Mouse (Mus musculus): Measurements from ENCODE around the gene Bsph2.

Gene Bsph2

DNA sequence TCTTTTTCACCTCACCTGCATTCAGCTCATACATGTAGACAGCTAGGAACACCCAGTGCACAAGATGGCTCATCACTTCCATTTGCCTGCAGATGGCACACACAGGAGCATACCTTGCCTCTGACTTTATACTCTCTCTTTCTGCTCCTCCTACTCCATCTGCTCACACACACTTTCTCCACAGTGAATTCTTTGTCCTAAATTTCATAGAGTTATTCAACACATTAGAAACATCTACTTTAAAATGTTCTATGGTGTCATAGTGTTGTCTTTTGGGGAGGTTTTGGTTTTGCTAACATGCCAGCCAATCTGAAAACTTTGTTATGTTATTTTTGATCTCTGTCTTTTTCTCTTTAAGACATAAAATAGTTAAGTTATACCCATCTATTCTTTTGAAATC is at the start of gene Bsph2:
Bsph2 (minus strand) TSS at position 101 of the 400 bp plus-strand sequence.
- DNase-seq (ENCODE audit: low spot score in 2 of 2): no peak

DNA sequence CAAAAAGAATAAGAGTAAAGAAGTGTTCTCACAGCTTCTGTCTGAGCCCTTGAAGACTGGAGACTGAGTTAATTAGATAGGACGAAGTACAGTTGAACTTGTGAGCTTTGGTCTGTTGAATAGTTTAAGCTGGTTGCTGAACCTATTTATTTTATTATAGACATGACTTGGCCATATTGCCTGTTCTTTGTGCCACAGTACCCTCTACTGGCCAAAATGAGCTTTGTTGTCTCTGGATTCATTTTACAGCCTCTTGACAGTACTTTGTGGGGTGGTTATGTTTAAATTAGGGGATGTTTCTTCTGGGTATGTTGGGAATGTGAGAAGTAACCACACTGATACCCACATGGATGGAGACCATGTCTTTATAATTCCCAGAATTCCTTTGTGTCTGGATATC is 59.3 kb downstream of the Bsph2 start:
- peak; percentile 11 to 19 for DNase-seq (ENCODE audit: low spot score in 2 of 2)

Data from urinary bladder, postnatal 36 days (tissue).